Mouse (Mus musculus) midbrain, postnatal 0 days (tissue): Measurements from ENCODE around the gene Lefty1. TPM values are rescaled to one million over a fixed set of nuclear protein-coding genes. Genes with fewer than 3 reads are reported as not detected.
A peak's percentile ranks its signal among the peaks of the same experiment; 100 is the strongest.

Source experiments
- ATAC-seq: fragments of 200-750 bp; cut with Nextera tagmentation; 2 replicates; pipeline ENCODE4 v1.8.0; 2017; ENCODE audit warnings: moderate number of reproducible peaks, mild to moderate bottlenecking, moderate TSS enrichment, moderate library complexity; ENCODE audit not compliant: low FRiP score
- DNase-seq: peaks from one replicate; pipeline ENCODE4 v3.0.0-alpha.2; 2015; ENCODE audit warnings: low spot score
- H3K27ac ChIP-seq: fragments of 300-500 bp; sonication (generic); 2 replicates; pipeline ENCODE4 v1.5.1; 2014; ENCODE audit warnings: low read depth, mild to moderate bottlenecking, low read length, mixed read lengths
- H3K27me3 ChIP-seq: fragments of 300-500 bp; sonication (generic); 2 replicates; pipeline ENCODE4 v1.6.1; 2014; ENCODE audit warnings: low read length, control low read depth, mixed read lengths; ENCODE audit not compliant: insufficient read depth
- H3K36me3 ChIP-seq: fragments of 300-500 bp; sonication (generic); 2 replicates; pipeline ENCODE4 v1.6.1; 2014; ENCODE audit warnings: low read length, control low read depth, mixed read lengths; ENCODE audit not compliant: insufficient read depth
- H3K4me1 ChIP-seq: fragments of 300-500 bp; sonication (generic); 2 replicates; pipeline ENCODE4 v1.6.1; 2014; ENCODE audit warnings: mild to moderate bottlenecking, control low read depth, antibody characterized with exemption, low read length, mixed read lengths; ENCODE audit not compliant: insufficient read depth
- H3K4me2 ChIP-seq: fragments of 300-500 bp; sonication (generic); 2 replicates; pipeline ENCODE4 v1.6.1; 2014; ENCODE audit warnings: low read depth, mild to moderate bottlenecking, low read length, mixed read lengths; ENCODE audit not compliant: poor library complexity, severe bottlenecking
- H3K4me3 ChIP-seq: fragments of 300-500 bp; sonication (generic); 2 replicates; pipeline ENCODE4 v1.5.1; 2014; ENCODE audit warnings: low read depth, mild to moderate bottlenecking, low read length, moderate library complexity
- H3K9ac ChIP-seq: fragments of 300-500 bp; sonication (generic); replicated peaks from 2 replicates; pipeline ENCODE4 v1.6.1; 2014; ENCODE audit warnings: mild to moderate bottlenecking, low read length, moderate library complexity, mixed read lengths; ENCODE audit not compliant: poor library complexity, severe bottlenecking
- H3K9me3 ChIP-seq: fragments of 300-500 bp; sonication (generic); 2 replicates; pipeline ENCODE4 v1.6.1; 2016; ENCODE audit warnings: low read length, control low read depth
- CTCF ChIP-seq: IDR thresholded peaks from 2 replicates; pipeline ENCODE4 v1.5.1; 2016; ENCODE audit warnings: antibody characterized with exemption, mild to moderate bottlenecking
- WGBS: fragments of 180-500 bp; shearing (Covaris S2); extraction: QIAGEN DNeasy Blood & Tissue Kit; methylation state at CpG from one replicate; pipeline ENCODE4 v1.1.7; 2014; 5-methylcytosine and 5-hydroxymethylcytosine counted together
- polyA plus RNA-seq: library from polyadenylated mRNA; unstranded; fragments of >200 nt; fragmentation: Nextera tagmentation; extraction: Ambion mirVana; gene quantifications from 2 replicates; pipeline ENCODE4 v1.2.1, GENCODE M21; 2015
- total RNA-seq: library from RNA; depleted of rRNA; stranded (reverse); fragments of >200 nt; gene quantifications from 2 replicates; pipeline ENCODE4 v1.2.3, GENCODE M21; 2014

Lefty1 gene
- total and polyA plus RNA-seq, 2 experiments from 2014 or later: 0.38 to 0.41 TPM

- Histone ChIP-seq H3K4me2 (no peak overlapping the region), H3K9me3 (no peaks in the 10 kb centered on the region), H3K36me3 (no peaks in the 10 kb centered on the region), H3K27me3 (no peaks in the 10 kb centered on the region), H3K27ac (no peak overlapping the region), H3K4me3 (no peak overlapping the region), H3K9ac (no peak overlapping the region), H3K4me1 (no peaks in the 10 kb centered on the region)
- DNase-seq (no peak), ATAC-seq (no peak)
- no peak for TF ChIP-seq CTCF
- WGBS: 89% methylated on average over 11 of the region's 11 CpGs
Observed at GRCm38 (mm10) chr1:180916425-180916824, 18.4 kb upstream of the Lefty1 start.

- H3K9me3 ChIP-seq: no peaks in the 10 kb centered on the region
- DNase-seq (no peak), ATAC-seq (no peak)
- no peak overlapping the region for H3K9ac ChIP-seq
- no peak for TF ChIP-seq CTCF
- no peak overlapping the region for H3K4me3 ChIP-seq
- no peaks in the 10 kb centered on the region for H3K27me3 ChIP-seq
- no peak overlapping the region for H3K4me2 ChIP-seq
- no peaks in the 10 kb centered on the region for H3K4me1 ChIP-seq
- H3K36me3 ChIP-seq: no peaks in the 10 kb centered on the region
- H3K27ac ChIP-seq: no peak overlapping the region
- WGBS: 63% methylated on average over 1 of the region's 1 CpGs
Observed at GRCm38 (mm10) chr1:180917053-180917452, 17.8 kb upstream of the Lefty1 start.

DNA sequence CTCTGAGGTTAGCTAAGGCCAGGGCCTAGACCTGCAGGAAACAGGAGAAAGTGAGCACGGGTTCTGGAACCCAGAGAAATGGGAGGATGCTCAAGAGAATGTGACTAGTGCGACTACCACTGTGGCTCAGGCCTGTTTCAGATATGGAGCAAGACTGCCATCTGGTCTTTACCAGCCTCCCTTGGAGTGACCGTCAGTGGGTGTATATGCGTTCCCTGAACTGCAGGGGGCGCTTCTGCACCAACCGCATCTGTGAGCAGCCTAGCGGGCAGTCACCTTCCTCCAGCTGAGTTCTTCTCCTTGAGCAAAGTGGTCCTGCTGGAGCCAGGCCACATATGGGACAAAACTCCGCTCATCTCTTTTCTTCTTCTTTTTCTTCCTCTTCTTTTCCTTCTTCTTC, 15.1 kb upstream of the Lefty1 start:
- Histone ChIP-seq H3K4me3 (no peak overlapping the region), H3K4me1 (no peaks in the 10 kb centered on the region), H3K9ac (no peak overlapping the region), H3K27ac (no peak overlapping the region), H3K9me3 (no peaks in the 10 kb centered on the region), H3K4me2 (no peak overlapping the region), H3K27me3 (no peaks in the 10 kb centered on the region), H3K36me3 (peaks cover 2% of the 10 kb centered on the region; the same call in 1 of the 2 replicates)
- no peak for DNase-seq
- 38% methylated on average over 8 of the region's 8 CpGs for WGBS
- TF ChIP-seq CTCF: peak; percentile 41
- ATAC-seq: no peak

GRCm38 (mm10) chr1:180922273-180923048, 12.4 kb upstream of the Lefty1 start:
- Histone ChIP-seq H3K9ac (no peak overlapping the region), H3K27ac (no peak overlapping the region), H3K36me3 (peaks cover 8% of the 10 kb centered on the region; the same call in 1 of the 2 replicates), H3K9me3 (no peaks in the 10 kb centered on the region), H3K4me1 (no peaks in the 10 kb centered on the region), H3K4me3 (no peak overlapping the region), H3K27me3 (no peaks in the 10 kb centered on the region), H3K4me2 (no peak overlapping the region)
- 80% methylated on average over 6 of the region's 6 CpGs for WGBS
- TF ChIP-seq CTCF: no peak
- ATAC-seq (no peak), DNase-seq (no peak)

- H3K27ac ChIP-seq: no peak overlapping the region
- no peak overlapping the region for H3K4me3 ChIP-seq
- H3K27me3 ChIP-seq: no peaks in the 10 kb centered on the region
- no peaks in the 10 kb centered on the region for H3K4me1 ChIP-seq
- WGBS: 46% methylated on average over 2 of the region's 2 CpGs
- peaks cover 8% of the 10 kb centered on the region; the same call in 1 of the 2 replicates for H3K36me3 ChIP-seq
- DNase-seq (no peak), ATAC-seq (no peak)
- no peaks in the 10 kb centered on the region for H3K9me3 ChIP-seq
- TF ChIP-seq CTCF: no peak
- no peak overlapping the region for H3K4me2 ChIP-seq
- no peak overlapping the region for H3K9ac ChIP-seq
Observed at GRCm38 (mm10) chr1:180924737-180925136, 10.1 kb upstream of the Lefty1 start.

DNA sequence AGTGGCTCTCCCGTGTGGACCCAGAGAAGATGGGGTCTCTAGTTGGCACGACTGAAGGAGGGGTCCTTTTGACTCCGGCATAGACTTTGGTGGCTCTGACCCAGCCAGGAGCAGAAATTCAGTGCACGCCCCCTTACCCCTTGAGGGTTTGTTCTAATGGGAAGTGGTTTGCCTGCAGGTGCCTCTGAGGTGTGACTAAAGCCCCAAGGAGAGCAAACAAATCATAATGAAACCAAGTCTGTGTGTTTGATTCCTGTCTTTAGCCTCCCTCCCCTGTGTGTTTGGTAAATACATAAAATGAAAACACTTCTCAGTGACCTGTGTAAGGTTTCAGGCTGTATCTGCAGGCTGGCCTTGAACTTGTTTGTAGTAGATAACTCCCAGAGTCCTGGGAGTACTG, 8.5 kb upstream of the Lefty1 start:
- no peak overlapping the region for H3K9ac ChIP-seq
- no peak for DNase-seq
- no peaks in the 10 kb centered on the region for H3K27me3 ChIP-seq
- peaks cover 8% of the 10 kb centered on the region; the same call in 1 of the 2 replicates for H3K36me3 ChIP-seq
- no peak overlapping the region for H3K4me2 ChIP-seq
- H3K27ac ChIP-seq: no peak overlapping the region
- H3K4me3 ChIP-seq: no peak overlapping the region
- ATAC-seq: no peak
- WGBS: 78% methylated on average over 4 of the region's 4 CpGs
- TF ChIP-seq CTCF: no peak
- H3K4me1 ChIP-seq: no peaks in the 10 kb centered on the region
- H3K9me3 ChIP-seq: no peaks in the 10 kb centered on the region
